8 mouse cellular contexts compared by ENCODE assay signal in the genomic region with DNA sequence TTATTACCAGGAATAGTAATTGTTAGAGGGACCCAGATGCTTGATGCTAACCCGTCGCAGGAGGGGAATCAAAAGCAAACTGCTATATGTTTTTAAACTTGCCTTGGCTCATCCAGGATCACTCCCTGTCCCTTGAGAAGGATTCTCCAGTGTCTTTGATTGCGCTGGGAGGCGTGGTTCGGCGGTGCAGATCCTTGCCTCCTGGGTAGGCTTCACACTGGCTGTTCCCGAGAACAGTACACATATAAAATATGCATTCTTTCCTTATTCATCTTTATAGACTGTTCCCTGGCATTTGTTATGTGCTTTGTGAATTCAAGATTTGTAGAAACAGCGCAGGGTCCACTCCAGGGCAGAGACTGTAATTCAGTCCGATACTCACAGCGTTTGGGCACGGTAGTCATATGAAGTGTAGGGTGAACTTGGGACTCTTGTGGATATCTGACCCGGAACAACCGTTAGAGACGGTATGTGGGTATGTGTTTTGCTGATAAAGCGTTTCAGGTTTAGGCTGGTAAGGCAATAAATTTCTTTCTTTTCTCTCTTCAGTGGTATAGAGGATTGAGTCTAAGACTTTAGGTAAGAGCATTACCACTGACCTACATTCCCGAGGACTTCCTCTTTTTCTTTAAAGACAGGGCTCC. TPM values are rescaled to one million over a fixed set of nuclear protein-coding genes. Genes with fewer than 3 reads are reported as not detected.
A peak's percentile ranks its signal among the peaks of the same experiment; 100 is the strongest.
DNase-seq lines count a peak whose midpoint lies in the region; ATAC-seq and TF ChIP-seq lines count a peak whose summit lies in the region.

No protein-coding gene starts in this region.

- peaks cover 3% of the 10 kb centered on the region; the same call in 1 of the 2 replicates for H3K4me1 ChIP-seq in lung, embryonic 14.5 days (ENCODE audit: insufficient read depth)
- peaks cover 3% of the 10 kb centered on the region for H3K4me1 ChIP-seq in brown adipose tissue, adult 24 weeks (ENCODE audit: control insufficient read depth, insufficient read depth, insufficient read length, low read length)
- peaks cover 16% of the 10 kb centered on the region for H3K4me1 ChIP-seq in heart, embryonic 15.5 days (replicated peaks)
- H3K4me1 ChIP-seq in liver, embryonic 12.5 days: peaks cover 50% of the 10 kb centered on the region
- peaks cover 15% of the 10 kb centered on the region for H3K4me1 ChIP-seq in small intestine, adult 2 months (ENCODE audit: control insufficient read depth, insufficient read depth, insufficient read length, low read length)

- H3K4me2 ChIP-seq in lung, embryonic 14.5 days: peak overlapping the region; percentile 88
- H3K4me2 ChIP-seq in heart, embryonic 15.5 days: peak overlapping the region; percentile 93
- H3K4me2 ChIP-seq in liver, embryonic 12.5 days: peak overlapping the region; percentile 92

- 0 out of 2 replicates have a peak, but pooled peaks cover 4% of the 10 kb centered on the region for H3K36me3 ChIP-seq in lung, embryonic 14.5 days (ENCODE audit: insufficient read depth)
- no peaks in the 10 kb centered on the region for H3K36me3 ChIP-seq in heart, embryonic 15.5 days
- H3K36me3 ChIP-seq in liver, embryonic 12.5 days: peaks cover 30% of the 10 kb centered on the region
- peaks cover 26% of the 10 kb centered on the region for H3K36me3 ChIP-seq in small intestine, adult 2 months (ENCODE audit: control insufficient read depth, insufficient read depth, low read length)

- TF ChIP-seq CTCF in lung, embryonic 14.5 days (IDR thresholded peaks at IDR 0.05; ENCODE audit: low read depth): no peak
- no peak for TF ChIP-seq CTCF in small intestine, adult 2 months (IDR thresholded peaks at IDR 0.05; ENCODE audit: extremely low read depth, insufficient read length, insufficient replicate concordance, low read depth, low read length)

- H3K9me3 ChIP-seq in lung, embryonic 14.5 days (ENCODE audit: low read depth, low read length): no peaks in the 10 kb centered on the region
- no peaks in the 10 kb centered on the region for H3K9me3 ChIP-seq in heart, embryonic 15.5 days (replicated peaks)
- no peaks in the 10 kb centered on the region for H3K9me3 ChIP-seq in liver, embryonic 12.5 days (replicated peaks)

- peak overlapping the region; percentile 79 for H3K9ac ChIP-seq in lung, embryonic 14.5 days
- H3K9ac ChIP-seq in heart, embryonic 15.5 days: peak overlapping the region; percentile 89
- peak overlapping the region; percentile 93 for H3K9ac ChIP-seq in liver, embryonic 12.5 days

- no peak for ATAC-seq in lung, embryonic 14.5 days (ENCODE audit: insufficient read depth)
- no peak for ATAC-seq in heart, embryonic 15.5 days (replicated peaks; ENCODE audit: insufficient number of reproducible peaks, insufficient read depth, low FRiP score, low read depth)
- no peak for ATAC-seq in liver, embryonic 12.5 days

- peak overlapping the region; percentile 77 for H3K4me3 ChIP-seq in lung, embryonic 14.5 days (ENCODE audit: low read depth, low read length)
- peak overlapping the region; percentile 83 for H3K4me3 ChIP-seq in brown adipose tissue, adult 24 weeks (ENCODE audit: insufficient read depth, low read depth, low read length)
- H3K4me3 ChIP-seq in heart, embryonic 15.5 days: peak overlapping the region; percentile 88
- peak overlapping the region; percentile 91 for H3K4me3 ChIP-seq in liver, embryonic 12.5 days
- H3K4me3 ChIP-seq in small intestine, adult 2 months (ENCODE audit: low read depth, low read length): peak overlapping the region; percentile 77

- TF ChIP-seq POLR2A in small intestine, adult 2 months (IDR thresholded peaks at IDR 0.05; ENCODE audit: low read depth, low read length): no peak

- DNase-seq in lung, embryonic 14.5 days: peak; percentile 52
- DNase-seq in lung, postnatal 36 days: no peak
- no peak for DNase-seq in right cerebral cortex, postnatal 14 days
- DNase-seq in cerebellum, adult 8-10 months: no peak

- no peak overlapping the region for H3K27ac ChIP-seq in lung, embryonic 14.5 days (ENCODE audit: low read depth)
- no peak overlapping the region for H3K27ac ChIP-seq in brown adipose tissue, adult 24 weeks (replicated peaks; ENCODE audit: low read depth, low read length)
- H3K27ac ChIP-seq in heart, embryonic 15.5 days: peak overlapping the region; percentile 85; the same call in 1 of the 2 replicates
- no peak overlapping the region; the same call in none of the 2 replicates for H3K27ac ChIP-seq in liver, embryonic 12.5 days
- peak overlapping the region; percentile 99 for H3K27ac ChIP-seq in small intestine, adult 2 months (ENCODE audit: insufficient read depth, low read depth, low read length)

- 17% methylated on average over 16 of the region's 16 CpGs for WGBS in lung, embryonic 14.5 days
- 23% methylated on average over 16 of the region's 16 CpGs for WGBS in heart, embryonic 15.5 days
- WGBS in liver, embryonic 12.5 days (ENCODE audit: insufficient replicate concordance): 8% methylated on average over 16 of the region's 16 CpGs
- WGBS in small intestine, adult 2 months: 3% methylated on average over 16 of the region's 16 CpGs

- H3K27me3 ChIP-seq in lung, embryonic 14.5 days (ENCODE audit: insufficient read depth, low read length): no peaks in the 10 kb centered on the region
- no peaks in the 10 kb centered on the region for H3K27me3 ChIP-seq in heart, embryonic 15.5 days
- no peaks in the 10 kb centered on the region for H3K27me3 ChIP-seq in liver, embryonic 12.5 days (replicated peaks)
- no peaks in the 10 kb centered on the region for H3K27me3 ChIP-seq in small intestine, adult 2 months (ENCODE audit: control insufficient read depth, insufficient read depth, low read length)

RNA-seq across cellular contexts. Expression of gene Ipmk, which starts 1.2 kb away (rescaled TPM):
- 16.0 and 17.2 TPM in 2 replicates for polyA plus RNA-seq in lung, embryonic 14.5 days (2014; fragmentation: Nextera tagmentation; extraction: Ambion mirVana)
- polyA plus RNA-seq in brown adipose tissue, adult 24 weeks (2012; ENCODE audit: insufficient read depth, insufficient read length, missing spikeins): 3.5 and 5.1 TPM in 2 replicates
- polyA plus RNA-seq in heart, embryonic 15.5 days (2015; fragmentation: Nextera tagmentation; extraction: Ambion mirVana): 6.5 and 7.7 TPM in 2 replicates
- polyA plus RNA-seq in liver, embryonic 12.5 days (2016; fragmentation: Nextera tagmentation; extraction: Ambion mirVana): 13.9 and 14.9 TPM in 2 replicates
- 35.2 and 111 TPM in 2 replicates for polyA plus RNA-seq in small intestine, adult 2 months (2012; rRNA removed)

RNA-seq across cellular contexts. Expression of gene Cisd1, which starts 4.0 kb away (rescaled TPM):
- polyA plus RNA-seq in lung, embryonic 14.5 days (2014; fragmentation: Nextera tagmentation; extraction: Ambion mirVana): 93.7 and 94.5 TPM in 2 replicates
- polyA plus RNA-seq in brown adipose tissue, adult 24 weeks (2012; ENCODE audit: insufficient read depth, insufficient read length, missing spikeins): 297 and 314 TPM in 2 replicates
- polyA plus RNA-seq in heart, embryonic 15.5 days (2015; fragmentation: Nextera tagmentation; extraction: Ambion mirVana): 168 and 214 TPM in 2 replicates
- polyA plus RNA-seq in liver, embryonic 12.5 days (2016; fragmentation: Nextera tagmentation; extraction: Ambion mirVana): 99.8 and 104 TPM in 2 replicates
- polyA plus RNA-seq in small intestine, adult 2 months (2012; rRNA removed): 47.2 and 75.8 TPM in 2 replicates

Comparison
In these comparisons a context has a peak if more than half of its experiments do, and no peak if none do; other contexts are left out.
1. H3K27ac ChIP-seq: peak in heart, embryonic 15.5 days (single experiment) and small intestine, adult 2 months (single experiment); none in lung, embryonic 14.5 days (single experiment), brown adipose tissue, adult 24 weeks (single experiment) and liver, embryonic 12.5 days (single experiment).
2. Peak in every context shown above with its lines, with median percentiles within 50 percentile points of each other: H3K4me2 ChIP-seq, H3K4me3 ChIP-seq and H3K9ac ChIP-seq.